Comparison of ENCODE assay signal across 19 mouse cellular contexts in genomic region chr10:41848721-41849120, GRCm38 (mm10). TPM values are rescaled to one million over a fixed set of nuclear protein-coding genes. Genes with fewer than 3 reads are reported as not detected.
DNase-seq lines count a peak whose midpoint lies in the region; ATAC-seq and TF ChIP-seq lines count a peak whose summit lies in the region.
"Had no signal": no experiment of that assay in that cellular context is flagged by ENCODE, and none has a peak within 500 bp of the region (broad histone marks: within the 10 kb centered on the region; RNA-seq: fewer than 3 reads in every experiment).

No protein-coding gene starts in this region.

- 43% methylated on average over 2 of the region's 2 CpGs for WGBS in heart, embryonic 13.5 days
- WGBS in heart, embryonic 11.5 days (ENCODE audit: insufficient replicate concordance), result 42% methylated on average over 2 of the region's 2 CpGs
- 93% methylated on average over 2 of the region's 2 CpGs for WGBS in forebrain, embryonic 16.5 days

- no peak for ATAC-seq in heart, embryonic 13.5 days (ENCODE audit: extremely low read depth, insufficient number of reproducible peaks, low FRiP score, low TSS enrichment)
- ATAC-seq in heart, embryonic 11.5 days (replicated peaks; ENCODE audit: insufficient number of reproducible peaks, low FRiP score, low TSS enrichment), result no peak
- ATAC-seq in G1E (ENCODE audit: extremely low read depth, insufficient number of reproducible peaks, low FRiP score, poor library complexity, severe bottlenecking), result peak; percentile 68
- ATAC-seq in forebrain, embryonic 16.5 days, result no peak
- ATAC-seq: forebrain, embryonic 15.5 days; intestine, embryonic 15.5 days had no signal

- H3K36me3 ChIP-seq in heart, embryonic 13.5 days, result no peaks in the 10 kb centered on the region
- no peaks in the 10 kb centered on the region for H3K36me3 ChIP-seq in heart, embryonic 11.5 days (ENCODE audit: control insufficient read depth, insufficient read depth, low read length)
- H3K36me3 ChIP-seq in G1E (replicated peaks), result no peaks in the 10 kb centered on the region
- no peaks in the 10 kb centered on the region for H3K36me3 ChIP-seq in forebrain, embryonic 16.5 days (ENCODE audit: control insufficient read depth, insufficient read depth)
- H3K36me3 ChIP-seq: embryonic facial prominence, embryonic 15.5 days; forebrain, embryonic 15.5 days; intestine, embryonic 15.5 days had no signal

- no peak overlapping the region for H3K4me3 ChIP-seq in heart, embryonic 13.5 days
- H3K4me3 ChIP-seq in heart, embryonic 11.5 days (ENCODE audit: low read depth, low read length), result no peak overlapping the region
- H3K4me3 ChIP-seq in G1E (ENCODE audit: low read depth, low read length), result peak overlapping the region; percentile 64
- no peak overlapping the region for H3K4me3 ChIP-seq in forebrain, embryonic 16.5 days (replicated peaks; ENCODE audit: low read length)
- H3K4me3 ChIP-seq: embryonic facial prominence, embryonic 15.5 days; erythroblast, embryonic 14.5 days; forebrain, embryonic 10.5 days; forebrain, embryonic 15.5 days; heart, adult 2 months; hindbrain, embryonic 13.5 days; intestine, embryonic 15.5 days had no signal

- 0 out of 2 replicates have a peak overlapping the region, but pooled peaks have one; percentile 28 for H3K9ac ChIP-seq in heart, embryonic 13.5 days
- H3K9ac ChIP-seq in heart, embryonic 11.5 days (ENCODE audit: low read depth, low read length), result no peak overlapping the region
- H3K9ac ChIP-seq in forebrain, embryonic 16.5 days (replicated peaks; ENCODE audit: low read depth, low read length), result no peak overlapping the region
- H3K9ac ChIP-seq: embryonic facial prominence, embryonic 15.5 days; forebrain, embryonic 15.5 days; hindbrain, embryonic 13.5 days; intestine, embryonic 15.5 days had no signal

- TF ChIP-seq CTCF in G1E (IDR thresholded peaks at IDR 0.05; ENCODE audit: low read depth, low read length), result no peak

- intact Hi-C loops in left cerebral cortex, postnatal 14 days (cut with DNase I), result no loop called here

- peak; percentile 36 for DNase-seq in G1E (ENCODE audit: low spot score)
- DNase-seq in c-Kit-positive CD71-positive TER-119-positive erythroid progenitor cells, embryonic 14.5 days (ENCODE audit: low spot score), result peak; percentile 22
- no peak for DNase-seq in left cerebral cortex, postnatal 14 days (ENCODE audit: low spot score in 2 of 2)
- DNase-seq: adrenal gland, postnatal 14 days; cerebellum, adult 2 months; cerebellum, postnatal 10 days; embryo, embryonic 11 days; gastrocnemius, postnatal 14 days; heart, adult 2 months; kidney, adult 2 months had no signal

- peak overlapping the region; percentile 59 for H3K27ac ChIP-seq in heart, embryonic 13.5 days (replicated peaks)
- H3K27ac ChIP-seq in heart, embryonic 11.5 days (ENCODE audit: low read depth, low read length), result no peak overlapping the region; the same call in 1 of the 2 replicates
- H3K27ac ChIP-seq in forebrain, embryonic 16.5 days (ENCODE audit: low read length), result no peak overlapping the region
- H3K27ac ChIP-seq: embryonic facial prominence, embryonic 15.5 days; forebrain, embryonic 10.5 days; forebrain, embryonic 15.5 days; heart, adult 2 months; hindbrain, embryonic 13.5 days; intestine, embryonic 15.5 days had no signal

- no peaks in the 10 kb centered on the region for H3K27me3 ChIP-seq in heart, embryonic 13.5 days (replicated peaks)
- H3K27me3 ChIP-seq in heart, embryonic 11.5 days (ENCODE audit: control insufficient read depth, insufficient read depth, low read length), result no peaks in the 10 kb centered on the region
- H3K27me3 ChIP-seq in G1E (ENCODE audit: insufficient read depth, low read length), result no peaks in the 10 kb centered on the region
- no peaks in the 10 kb centered on the region for H3K27me3 ChIP-seq in forebrain, embryonic 16.5 days (replicated peaks; ENCODE audit: control insufficient read depth, insufficient read depth, low read length)
- H3K27me3 ChIP-seq: embryonic facial prominence, embryonic 15.5 days; forebrain, embryonic 15.5 days; hindbrain, embryonic 13.5 days; intestine, embryonic 15.5 days had no signal

- peak overlapping the region; percentile 30 for H3K4me2 ChIP-seq in heart, embryonic 13.5 days
- no peak overlapping the region for H3K4me2 ChIP-seq in heart, embryonic 11.5 days
- no peak overlapping the region for H3K4me2 ChIP-seq in forebrain, embryonic 16.5 days (ENCODE audit: low read length)
- H3K4me2 ChIP-seq: embryonic facial prominence, embryonic 15.5 days; forebrain, embryonic 15.5 days; hindbrain, embryonic 13.5 days; intestine, embryonic 15.5 days had no signal

- H3K9me3 ChIP-seq in heart, embryonic 13.5 days, result no peaks in the 10 kb centered on the region
- no peaks in the 10 kb centered on the region for H3K9me3 ChIP-seq in heart, embryonic 11.5 days (replicated peaks; ENCODE audit: control insufficient read depth, low read length)
- no peaks in the 10 kb centered on the region for H3K9me3 ChIP-seq in G1E (replicated peaks)
- H3K9me3 ChIP-seq in forebrain, embryonic 16.5 days (ENCODE audit: control insufficient read depth, low read length), result no peaks in the 10 kb centered on the region
- H3K9me3 ChIP-seq: embryonic facial prominence, embryonic 15.5 days; forebrain, embryonic 15.5 days; hindbrain, embryonic 13.5 days; intestine, embryonic 15.5 days had no signal

- peaks cover 16% of the 10 kb centered on the region for H3K4me1 ChIP-seq in heart, embryonic 13.5 days
- H3K4me1 ChIP-seq in heart, embryonic 11.5 days (ENCODE audit: control insufficient read depth, insufficient read depth, low read length), result peaks cover 4% of the 10 kb centered on the region; the same call in 1 of the 2 replicates
- H3K4me1 ChIP-seq in G1E (ENCODE audit: insufficient read depth, low read depth, low read length), result peaks cover 30% of the 10 kb centered on the region
- H3K4me1 ChIP-seq in forebrain, embryonic 16.5 days (replicated peaks; ENCODE audit: control insufficient read depth, insufficient read depth, low read length), result no peaks in the 10 kb centered on the region
- H3K4me1 ChIP-seq: embryonic facial prominence, embryonic 15.5 days; forebrain, embryonic 10.5 days; hindbrain, embryonic 13.5 days; intestine, embryonic 15.5 days had no signal

RNA-seq across cellular contexts. Expression of gene Sesn1, which starts 39.0 kb away (rescaled TPM):
- polyA plus RNA-seq in heart, embryonic 13.5 days (2015; fragmentation: Nextera tagmentation; extraction: Ambion mirVana), result 28.1 and 28.5 TPM in 2 replicates
- polyA plus RNA-seq in heart, embryonic 11.5 days (2014; fragmentation: Nextera tagmentation; extraction: Ambion mirVana), result 23.1 and 26.3 TPM in 2 replicates
- total RNA-seq in G1E (2014; fragmentation: Nextera tagmentation), result 27.1 and 30.3 TPM in 2 replicates
- 46.7 and 49.3 TPM in 2 replicates for total RNA-seq in G1E (2017)
- polyA plus RNA-seq in G1E (2012), result 7.2 and 9.1 TPM in 2 replicates
- 10 to 100 TPM; 39.3 to 52.8 TPM for total RNA-seq in left cerebral cortex, postnatal 14 days (2021)
- polyA plus RNA-seq in forebrain, embryonic 16.5 days (2015; fragmentation: Nextera tagmentation; extraction: Ambion mirVana), result 49.6 and 61.2 TPM in 2 replicates

RNA-seq across cellular contexts. Expression of gene Cep57l1, which starts 39.0 kb away (rescaled TPM):
- 19.9 and 20.8 TPM in 2 replicates for polyA plus RNA-seq in heart, embryonic 13.5 days (2015; fragmentation: Nextera tagmentation; extraction: Ambion mirVana)
- polyA plus RNA-seq in heart, embryonic 11.5 days (2014; fragmentation: Nextera tagmentation; extraction: Ambion mirVana), result 19.4 and 22.8 TPM in 2 replicates
- total RNA-seq in G1E (2014; fragmentation: Nextera tagmentation), result 61.9 and 90.5 TPM in 2 replicates
- 38.4 and 38.7 TPM in 2 replicates for total RNA-seq in G1E (2017)
- polyA plus RNA-seq in G1E (2012), result 2.5 and 2.8 TPM in 2 replicates
- total RNA-seq in left cerebral cortex, postnatal 14 days (2021), result 1 to 10 TPM; 6.6 to 8.6 TPM
- 19.5 and 21.3 TPM in 2 replicates for polyA plus RNA-seq in forebrain, embryonic 16.5 days (2015; fragmentation: Nextera tagmentation; extraction: Ambion mirVana)

Comparison
In these comparisons a context has a peak if more than half of its experiments do, and no peak if none do; other contexts are left out.
1. DNase-seq: peak in G1E (single experiment) and c-Kit-positive CD71-positive TER-119-positive erythroid progenitor cells, embryonic 14.5 days (single experiment); none in left cerebral cortex, postnatal 14 days (0 of 2).